Mouse (Mus musculus): ENCODE measurements around the gene Olfr502.
"Not testable (repeated sequence)": the region's sequence is repeated elsewhere in the genome, so short reads cannot be mapped to it uniquely, and the experiment has no call there.

The Olfr502 gene

DNA sequence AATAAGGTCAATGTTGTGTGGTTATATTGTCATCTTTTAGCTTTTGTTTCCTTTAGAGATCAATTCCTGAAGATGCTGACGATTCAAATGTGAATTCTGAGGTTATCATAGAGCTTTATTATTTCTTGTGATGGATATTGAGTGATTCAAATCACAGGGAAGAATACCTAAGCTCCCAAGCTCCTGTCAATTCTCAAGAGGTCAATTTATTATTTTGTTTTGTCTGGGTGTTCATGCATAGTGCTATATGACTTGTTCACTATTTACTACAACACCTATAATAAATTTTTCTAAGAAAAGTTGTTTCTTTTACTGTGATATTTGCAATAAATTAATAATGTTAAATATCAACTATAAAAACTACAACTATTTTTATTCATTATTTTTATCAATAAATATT is at the start of gene Olfr502:
Gene Olfr502 (minus strand): TSS at position 101 of the 400 bp plus-strand sequence.
- DNase-seq (ENCODE audit: low read depth, low spot score), result no peak

DNA sequence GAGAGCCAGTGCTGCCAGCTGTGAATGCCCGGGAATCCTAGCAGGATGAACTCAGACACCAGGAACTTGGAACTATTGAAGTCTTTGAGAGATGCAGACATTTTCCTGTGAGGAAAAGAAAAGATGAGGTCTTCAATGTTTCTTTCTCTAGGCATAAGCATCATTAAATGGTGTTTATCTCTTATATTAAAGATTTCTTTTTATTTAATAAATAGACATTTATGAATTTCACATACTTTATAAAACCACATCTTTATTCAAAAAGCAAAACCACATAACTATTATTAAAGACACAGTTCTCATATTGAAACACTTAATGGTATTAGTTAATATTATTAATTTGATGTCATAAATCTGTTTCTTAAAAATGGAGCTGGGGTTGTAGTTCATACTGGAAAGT is 40.8 kb upstream of the Olfr502 start, which contains the start of gene Olfr504:
Gene Olfr504 (minus strand): TSS at position 101 of the 400 bp plus-strand sequence.
- no peak for DNase-seq (ENCODE audit: low read depth, low spot score)

DNA sequence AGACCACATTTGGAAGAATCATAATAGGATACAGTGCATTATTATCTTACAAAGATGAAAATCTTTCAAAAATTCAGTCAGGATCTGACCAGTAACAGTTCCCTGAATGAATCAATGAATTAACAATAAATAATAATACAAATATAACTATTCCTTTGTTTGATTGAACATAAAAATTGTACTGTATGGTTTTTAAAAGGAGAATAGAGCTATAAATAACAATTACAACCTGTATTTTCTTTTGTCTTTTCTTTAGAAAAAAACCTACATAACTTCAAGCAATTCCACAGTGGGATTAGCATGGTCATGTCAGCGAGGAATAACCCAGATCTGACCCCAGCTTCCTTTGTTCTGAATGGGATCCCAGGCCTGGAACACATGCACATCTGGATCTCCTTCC is 19.4 kb upstream of the Olfr502 start, which contains the start of gene Olfr503:
Gene Olfr503 (plus strand): TSS at position 301 of the 400 bp plus-strand sequence.
- not testable (repeated sequence) for DNase-seq (ENCODE audit: low read depth, low spot score)

DNA sequence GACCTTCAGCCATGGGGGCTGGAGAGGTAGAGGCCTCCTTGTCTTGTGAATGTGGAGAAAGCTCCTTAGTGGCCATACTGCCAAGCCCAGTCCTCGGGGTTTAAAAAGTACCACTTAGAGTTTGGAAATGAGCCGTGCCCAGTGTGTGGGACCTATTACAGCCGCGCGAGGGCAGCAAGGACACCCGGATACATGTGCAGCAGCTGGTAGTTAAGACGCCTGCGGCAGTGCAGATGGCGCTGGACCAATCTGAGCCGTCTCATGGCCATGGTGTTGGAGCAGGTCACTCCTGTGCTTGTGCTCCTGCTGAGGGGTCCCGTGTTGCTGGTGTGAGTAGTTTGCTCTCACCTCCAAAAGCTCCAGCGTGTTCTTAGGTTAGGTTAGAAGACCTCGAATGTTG is 17.6 kb upstream of the Olfr502 start:
- DNase-seq (ENCODE audit: low read depth, low spot score), result no peak
